Mouse (Mus musculus) hindbrain, embryonic 16.5 days (tissue): Measurements from ENCODE around the gene Ranbp3l. TPM values are rescaled to one million over a fixed set of nuclear protein-coding genes. Genes with fewer than 3 reads are reported as not detected.

Source experiments
- ATAC-seq: fragments of 200-750 bp; cut with Nextera tagmentation; 2 replicates; pipeline ENCODE4 v1.8.0; 2017; ENCODE audit warnings: moderate TSS enrichment, moderate library complexity
- H3K27ac ChIP-seq: fragments of 300-500 bp; sonication (generic); 2 replicates; pipeline ENCODE4 v1.5.1; 2014; ENCODE audit warnings: low read depth, mild to moderate bottlenecking, control low read depth, low read length, moderate library complexity
- H3K27me3 ChIP-seq: fragments of 300-500 bp; sonication (generic); replicated peaks from 2 replicates; pipeline ENCODE4 v1.6.1; 2014; ENCODE audit warnings: low read length; ENCODE audit not compliant: control insufficient read depth, insufficient read depth
- H3K36me3 ChIP-seq: fragments of 300-500 bp; sonication (generic); 2 replicates; pipeline ENCODE4 v1.6.1; 2014; ENCODE audit warnings: mild to moderate bottlenecking, low read length, moderate library complexity, mixed read lengths; ENCODE audit not compliant: control insufficient read depth, insufficient read depth
- H3K4me1 ChIP-seq: fragments of 300-500 bp; sonication (generic); 2 replicates; pipeline ENCODE4 v1.6.1; 2014; ENCODE audit warnings: low read depth, low read length; ENCODE audit not compliant: control insufficient read depth, insufficient read depth
- H3K4me2 ChIP-seq: fragments of 300-500 bp; sonication (generic); 2 replicates; pipeline ENCODE4 v1.6.1; 2014; ENCODE audit warnings: mild to moderate bottlenecking, low read length, control low read depth, moderate library complexity
- H3K4me3 ChIP-seq: fragments of 300-500 bp; sonication (generic); 2 replicates; pipeline ENCODE4 v1.5.1; 2014; ENCODE audit warnings: mild to moderate bottlenecking, low read length, control low read depth, moderate library complexity
- H3K9ac ChIP-seq: fragments of 300-500 bp; sonication (generic); 2 replicates; pipeline ENCODE4 v1.6.1; 2014; ENCODE audit warnings: low read depth, mild to moderate bottlenecking, control low read depth, low read length, moderate library complexity
- H3K9me3 ChIP-seq: fragments of 300-500 bp; sonication (generic); 2 replicates; pipeline ENCODE4 v1.6.1; 2014; ENCODE audit warnings: mild to moderate bottlenecking, low read length, moderate library complexity; ENCODE audit not compliant: control insufficient read depth
- WGBS: fragments of 180-500 bp; shearing (Covaris S2); extraction: QIAGEN DNeasy Blood & Tissue Kit; methylation state at CpG from one replicate; pipeline ENCODE4 v1.1.7; 2014; 5-methylcytosine and 5-hydroxymethylcytosine counted together
- polyA plus RNA-seq: library from polyadenylated mRNA; unstranded; fragments of >200 nt; fragmentation: Nextera tagmentation; extraction: Ambion mirVana; gene quantifications from 2 replicates; pipeline ENCODE4 v1.2.1, GENCODE M21; 2015

Ranbp3l gene
- polyA plus RNA-seq, 1 experiment from 2014 or later, result 12.6 TPM

DNA sequence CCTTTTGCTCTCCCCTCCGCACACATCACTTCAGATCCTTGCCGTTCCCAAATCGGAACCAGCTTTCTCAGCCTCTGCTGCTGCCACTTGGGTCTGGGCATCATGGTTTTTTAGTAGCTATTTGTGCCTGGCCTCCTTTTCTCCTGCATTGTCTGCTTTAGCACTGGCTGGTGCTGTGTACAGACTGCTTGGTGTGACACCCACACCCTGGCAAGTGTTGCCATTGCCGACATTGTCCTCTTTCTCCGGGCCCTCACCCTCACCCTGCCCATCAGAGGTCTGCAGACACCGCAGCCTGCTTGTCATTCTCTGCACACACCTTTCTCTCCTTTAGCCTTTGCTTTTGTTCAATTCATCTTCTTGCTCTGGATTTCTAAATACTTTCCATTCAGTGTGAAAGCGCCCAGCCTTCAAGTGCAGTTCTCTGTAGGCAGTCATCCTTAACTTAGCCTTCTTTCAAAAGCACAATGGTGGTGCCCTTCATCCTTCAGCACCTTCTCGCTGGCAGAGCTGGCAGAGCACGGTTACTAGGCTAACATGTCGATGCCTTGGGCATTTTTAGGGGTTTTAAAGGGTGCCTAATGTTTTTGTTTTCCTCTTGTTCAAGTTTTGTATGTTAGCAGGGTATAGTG, 132.8 kb downstream of the Ranbp3l start:
- Histone ChIP-seq H3K9me3 (no peaks in the 10 kb centered on the region), H3K36me3 (peaks cover 9% of the 10 kb centered on the region; the same call in 1 of the 2 replicates), H3K4me2 (no peak overlapping the region), H3K4me3 (no peak overlapping the region), H3K4me1 (no peaks in the 10 kb centered on the region), H3K27me3 (no peaks in the 10 kb centered on the region), H3K27ac (no peak overlapping the region; the same call in 1 of the 2 replicates), H3K9ac (no peak overlapping the region)
- peak; percentile 89 for ATAC-seq
- WGBS, result 72% methylated on average over 10 of the region's 10 CpGs

DNA sequence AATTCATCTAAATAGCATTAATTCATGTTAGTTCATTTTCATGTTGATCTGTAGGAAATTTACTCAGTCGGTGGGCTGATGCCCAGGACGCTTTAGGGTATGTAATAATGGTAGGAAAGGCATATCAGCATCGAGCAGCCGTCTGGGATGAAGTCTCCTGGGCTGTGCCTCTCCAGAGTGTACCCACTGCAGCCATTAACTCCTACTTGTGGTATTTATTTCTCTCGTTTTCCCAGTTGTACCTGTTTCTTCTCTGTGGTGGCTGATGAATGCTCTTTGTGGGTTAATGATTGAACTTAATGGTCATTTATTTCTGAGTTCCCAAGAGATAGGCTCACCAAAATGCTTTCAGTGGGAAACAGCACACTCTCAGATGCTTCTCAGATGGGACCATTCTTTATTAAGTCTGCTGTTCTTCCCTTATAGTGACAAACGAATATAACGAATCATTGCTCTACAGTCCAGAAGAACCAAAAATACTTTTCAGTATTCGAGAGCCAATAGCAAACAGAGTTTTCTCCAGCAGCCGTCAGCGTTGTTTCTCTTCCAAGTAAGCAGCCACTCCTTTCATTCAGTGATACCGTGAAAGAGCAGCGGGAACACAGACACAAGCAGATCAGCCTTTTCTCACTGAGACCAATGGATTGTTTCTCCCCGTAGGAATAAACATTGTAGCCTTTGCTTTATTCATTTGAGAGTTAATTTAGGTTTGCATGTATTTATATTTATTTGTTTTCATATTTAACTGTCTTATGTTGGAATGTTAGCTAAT, 138.7 kb downstream of the Ranbp3l start:
- WGBS, result 73% methylated on average over 13 of the region's 13 CpGs
- Histone ChIP-seq H3K9me3 (no peaks in the 10 kb centered on the region), H3K36me3 (peaks cover 8% of the 10 kb centered on the region), H3K9ac (no peak overlapping the region), H3K4me1 (no peaks in the 10 kb centered on the region), H3K27ac (no peak overlapping the region), H3K4me2 (no peak overlapping the region), H3K4me3 (no peak overlapping the region), H3K27me3 (no peaks in the 10 kb centered on the region)
- ATAC-seq, result no peak

DNA sequence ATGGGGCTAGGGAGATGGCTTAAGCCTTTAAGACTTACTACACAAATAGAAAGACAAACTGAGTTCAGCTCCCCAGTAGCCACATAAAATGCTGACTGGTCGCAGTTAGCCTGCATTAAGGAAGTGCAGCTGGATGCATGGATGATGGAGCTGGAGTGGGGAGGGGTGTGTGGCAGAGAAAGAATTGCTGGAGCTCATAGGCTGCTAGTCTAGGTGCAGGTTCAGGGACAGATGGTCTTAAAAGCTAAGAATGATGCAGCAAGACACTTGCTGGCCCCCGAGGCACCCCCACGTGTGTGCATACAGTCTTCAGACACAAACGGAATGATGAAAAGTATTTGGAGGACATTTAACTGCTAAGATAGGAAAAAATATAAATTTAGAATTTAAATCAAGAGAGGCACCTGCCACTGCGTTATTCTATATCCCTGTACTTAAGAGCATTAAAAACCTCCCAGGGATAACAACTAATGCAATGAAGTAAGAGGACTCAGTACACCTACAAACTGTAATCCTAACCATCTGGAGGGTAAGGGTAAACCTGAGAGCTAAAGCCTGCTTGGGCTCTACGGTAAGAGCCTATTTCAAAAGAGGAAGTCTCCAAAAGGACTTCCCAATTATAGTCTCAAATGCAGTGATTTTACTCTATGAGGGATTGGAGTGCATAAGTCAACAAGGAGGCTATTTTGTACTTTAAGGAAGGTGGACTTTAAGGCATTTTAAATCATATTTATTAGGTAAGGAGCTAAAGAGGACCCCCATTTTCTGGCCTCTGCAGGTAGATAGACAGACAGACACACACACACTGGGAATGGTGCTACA, 143.0 kb downstream of the Ranbp3l start:
- H3K4me1 ChIP-seq, result no peaks in the 10 kb centered on the region
- no peaks in the 10 kb centered on the region for H3K27me3 ChIP-seq
- H3K9ac ChIP-seq, result no peak overlapping the region
- H3K9me3 ChIP-seq, result no peaks in the 10 kb centered on the region
- H3K36me3 ChIP-seq, result peaks cover 11% of the 10 kb centered on the region
- ATAC-seq, result no peak
- H3K4me2 ChIP-seq, result no peak overlapping the region
- H3K27ac ChIP-seq, result no peak overlapping the region
- WGBS, result 86% methylated on average over 6 of the region's 6 CpGs
- no peak overlapping the region for H3K4me3 ChIP-seq

DNA sequence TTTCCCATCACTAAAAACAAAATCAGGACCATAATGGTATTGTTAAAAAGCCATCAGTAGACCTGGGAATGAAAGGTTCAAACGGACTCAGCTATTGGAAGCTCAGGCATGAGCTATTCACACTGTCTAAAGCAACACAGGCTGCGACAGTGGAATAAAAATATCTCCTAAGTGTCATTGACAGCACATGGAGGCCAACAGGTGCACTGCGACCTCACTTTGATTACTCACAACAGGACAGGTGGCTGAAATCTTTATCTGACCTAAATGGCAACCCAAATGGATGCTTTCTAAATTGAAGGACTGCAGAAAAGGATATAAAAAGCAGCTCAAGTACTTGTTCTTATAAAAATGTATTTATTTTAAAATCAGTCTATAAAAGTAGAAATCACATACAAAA, 143.9 kb downstream of the Ranbp3l start:
- ATAC-seq, result no peak
- Histone ChIP-seq H3K36me3 (peaks cover 11% of the 10 kb centered on the region), H3K9me3 (no peaks in the 10 kb centered on the region), H3K9ac (no peak overlapping the region), H3K4me1 (no peaks in the 10 kb centered on the region), H3K4me2 (no peak overlapping the region), H3K27me3 (no peaks in the 10 kb centered on the region), H3K27ac (no peak overlapping the region), H3K4me3 (no peak overlapping the region)
- 75% methylated on average over 3 of the region's 3 CpGs for WGBS

DNA sequence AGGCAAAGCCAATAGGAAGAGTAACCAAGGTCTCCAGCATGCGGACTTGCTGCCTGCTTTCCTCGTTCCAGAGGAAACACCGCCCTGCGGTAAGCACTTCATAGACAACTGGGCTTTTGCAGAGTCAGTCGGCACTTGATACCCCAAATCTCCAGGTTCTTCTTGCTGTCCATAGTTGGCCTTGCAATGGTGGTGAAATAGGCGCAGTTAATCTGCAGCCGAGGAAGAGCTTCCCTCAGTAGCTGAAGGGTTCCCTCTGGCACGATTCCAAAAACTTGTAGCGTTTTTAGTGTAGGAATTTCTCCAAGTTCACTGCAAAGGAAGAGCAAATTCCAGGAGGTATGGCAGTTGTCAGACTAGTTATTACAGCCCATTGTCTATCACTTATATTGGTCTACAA, 145.8 kb downstream of the Ranbp3l start:
- Histone ChIP-seq H3K9me3 (no peaks in the 10 kb centered on the region), H3K36me3 (peaks cover 15% of the 10 kb centered on the region), H3K9ac (no peak overlapping the region), H3K27me3 (no peaks in the 10 kb centered on the region), H3K4me1 (no peaks in the 10 kb centered on the region), H3K27ac (no peak overlapping the region), H3K4me2 (no peak overlapping the region), H3K4me3 (no peak overlapping the region)
- ATAC-seq, result no peak
- WGBS, result 82% methylated on average over 9 of the region's 9 CpGs

DNA sequence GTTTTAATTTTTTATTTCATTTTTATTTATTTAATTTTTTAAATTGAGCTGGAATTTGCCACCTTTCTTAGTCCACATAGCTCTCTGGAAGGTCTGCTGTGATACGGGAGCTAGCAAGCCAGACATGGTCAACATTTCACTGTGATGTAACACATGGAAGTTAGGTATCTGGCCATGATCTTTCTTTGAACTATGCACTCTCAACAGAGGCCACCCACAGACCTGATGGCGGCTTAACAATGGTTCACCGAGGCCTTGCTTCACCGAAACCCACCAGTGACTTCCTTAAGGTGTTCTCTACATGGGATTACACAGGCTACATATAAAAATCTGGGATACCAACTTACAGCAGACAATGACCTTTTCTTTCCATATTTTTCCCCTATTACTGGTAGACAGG, 146.4 kb downstream of the Ranbp3l start:
- Histone ChIP-seq H3K4me3 (no peak overlapping the region), H3K4me2 (no peak overlapping the region), H3K4me1 (no peaks in the 10 kb centered on the region), H3K36me3 (peaks cover 15% of the 10 kb centered on the region), H3K27me3 (no peaks in the 10 kb centered on the region), H3K9me3 (no peaks in the 10 kb centered on the region), H3K27ac (no peak overlapping the region), H3K9ac (no peak overlapping the region)
- WGBS, result 86% methylated on average over 4 of the region's 4 CpGs
- no peak for ATAC-seq

DNA sequence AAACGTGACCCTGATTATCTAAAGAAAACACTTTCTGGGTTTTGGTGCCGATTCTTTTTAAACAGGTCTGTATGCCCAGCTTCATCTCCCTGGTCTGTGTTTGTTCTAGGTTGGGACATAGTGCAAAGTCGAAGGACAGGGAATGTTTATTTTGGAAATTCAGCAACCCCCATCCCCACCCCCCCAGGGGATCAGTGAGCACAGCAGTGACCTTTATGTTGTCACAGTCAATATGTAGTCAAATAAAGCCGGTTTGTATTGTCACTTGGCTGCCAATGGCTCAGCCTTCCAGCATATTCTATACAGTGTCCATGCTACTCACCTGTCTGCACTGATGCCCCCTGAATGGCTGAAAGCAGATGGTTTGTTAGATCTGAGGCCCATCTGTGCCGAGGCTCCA, 146.8 kb downstream of the Ranbp3l start:
- WGBS, result 78% methylated on average over 5 of the region's 5 CpGs
- Histone ChIP-seq H3K4me2 (no peak overlapping the region), H3K4me3 (no peak overlapping the region), H3K27me3 (no peaks in the 10 kb centered on the region), H3K27ac (no peak overlapping the region), H3K9ac (no peak overlapping the region), H3K36me3 (peaks cover 15% of the 10 kb centered on the region), H3K4me1 (no peaks in the 10 kb centered on the region), H3K9me3 (no peaks in the 10 kb centered on the region)
- no peak for ATAC-seq
